Mouse (Mus musculus) lung, embryonic 15.5 days (tissue): ENCODE data around the gene Pheta2. TPM values are rescaled to one million over a fixed set of nuclear protein-coding genes. Genes with fewer than 3 reads are reported as not detected.

ENCODE experiments used
- ATAC-seq: fragments of 200-750 bp; cut with Nextera tagmentation; 2 replicates; pipeline ENCODE4 v1.8.0; 2017; ENCODE audit warnings: moderate number of reproducible peaks, borderline replicate concordance; ENCODE audit not compliant: low FRiP score, low TSS enrichment; ENCODE audit errors: extremely low read depth
- H3K27ac ChIP-seq: fragments of 300-500 bp; sonication (generic); 2 replicates; pipeline ENCODE4 v1.5.1; 2015; ENCODE audit warnings: moderate library complexity, mild to moderate bottlenecking, inconsistent platforms
- H3K27me3 ChIP-seq: fragments of 300-500 bp; sonication (generic); 2 replicates; pipeline ENCODE4 v1.6.1; 2015; ENCODE audit warnings: inconsistent platforms
- H3K36me3 ChIP-seq: fragments of 300-500 bp; sonication (generic); 2 replicates; pipeline ENCODE4 v1.6.1; 2015; ENCODE audit warnings: inconsistent platforms
- H3K4me1 ChIP-seq: fragments of 300-500 bp; sonication (generic); 2 replicates; pipeline ENCODE4 v1.6.1; 2015; ENCODE audit warnings: inconsistent platforms
- H3K4me2 ChIP-seq: fragments of 300-500 bp; sonication (generic); 2 replicates; pipeline ENCODE4 v1.6.1; 2015; ENCODE audit warnings: inconsistent platforms, mild to moderate bottlenecking, moderate library complexity
- H3K4me3 ChIP-seq: fragments of 300-500 bp; sonication (generic); 2 replicates; pipeline ENCODE4 v1.5.1; 2015; ENCODE audit warnings: mild to moderate bottlenecking, inconsistent platforms
- H3K9ac ChIP-seq: fragments of 300-500 bp; sonication (generic); 2 replicates; pipeline ENCODE4 v1.6.1; 2015; ENCODE audit warnings: inconsistent platforms
- H3K9me3 ChIP-seq: fragments of 300-500 bp; sonication (generic); 2 replicates; pipeline ENCODE4 v1.6.1; 2016; ENCODE audit warnings: inconsistent platforms
- WGBS: fragments of 180-500 bp; shearing (Covaris S2); methylation state at CpG from one replicate; pipeline ENCODE4 v1.1.7; 2015; 5-methylcytosine and 5-hydroxymethylcytosine counted together
- polyA plus RNA-seq: library from polyadenylated mRNA; unstranded; fragments of >200 nt; fragmentation: Nextera tagmentation; extraction: Ambion mirVana; gene quantifications from 2 replicates; pipeline ENCODE4 v1.2.1, GENCODE M21; 2015

The Pheta2 gene
- polyA plus RNA-seq, 1 experiment from 2014 or later = 15.4 TPM

DNA sequence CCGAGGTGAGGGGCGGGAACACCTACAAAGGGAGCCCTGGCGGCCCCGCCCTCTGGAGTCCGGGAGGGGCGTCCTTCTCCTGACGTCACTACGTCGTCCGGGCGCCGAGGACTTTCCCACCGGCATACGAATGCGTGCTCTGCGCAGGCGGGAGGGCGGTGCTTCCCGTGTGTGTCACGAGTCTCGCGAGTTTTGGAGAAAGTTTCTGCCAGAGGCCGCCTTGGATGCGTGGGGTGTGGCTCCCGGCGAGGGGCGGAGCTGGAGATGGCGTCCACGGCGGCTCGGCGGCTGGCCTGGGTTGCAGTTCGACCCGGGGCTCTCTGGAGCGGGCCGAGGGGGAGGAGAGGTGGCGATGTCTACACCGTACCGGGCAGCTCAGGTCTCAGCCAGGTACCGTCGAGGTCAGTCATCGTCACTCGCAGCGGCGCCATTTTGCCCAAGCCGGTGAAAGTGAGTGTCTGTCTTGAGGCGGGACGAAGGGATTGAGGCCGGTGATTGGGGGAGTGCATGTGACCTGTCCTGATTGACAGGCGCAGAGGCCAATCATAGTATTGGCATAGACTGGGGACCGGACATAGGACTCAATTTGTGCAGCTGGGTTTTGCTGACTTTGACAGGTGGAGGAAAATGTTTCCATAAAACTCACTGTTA lies 7.2 kb downstream of the Pheta2 start:
- Histone ChIP-seq H3K27me3 (no peaks in the 10 kb centered on the region), H3K4me1 (peaks cover 19% of the 10 kb centered on the region), H3K4me3 (peak overlapping the region; percentile 82), H3K9me3 (no peaks in the 10 kb centered on the region), H3K9ac (peak overlapping the region; percentile 77), H3K4me2 (peak overlapping the region; percentile 86), H3K36me3 (peaks cover 33% of the 10 kb centered on the region), H3K27ac (peak overlapping the region; percentile 88)
- WGBS = under 1% methylated on average over 51 of the region's 51 CpGs
- peak; percentile 97 for ATAC-seq

DNA sequence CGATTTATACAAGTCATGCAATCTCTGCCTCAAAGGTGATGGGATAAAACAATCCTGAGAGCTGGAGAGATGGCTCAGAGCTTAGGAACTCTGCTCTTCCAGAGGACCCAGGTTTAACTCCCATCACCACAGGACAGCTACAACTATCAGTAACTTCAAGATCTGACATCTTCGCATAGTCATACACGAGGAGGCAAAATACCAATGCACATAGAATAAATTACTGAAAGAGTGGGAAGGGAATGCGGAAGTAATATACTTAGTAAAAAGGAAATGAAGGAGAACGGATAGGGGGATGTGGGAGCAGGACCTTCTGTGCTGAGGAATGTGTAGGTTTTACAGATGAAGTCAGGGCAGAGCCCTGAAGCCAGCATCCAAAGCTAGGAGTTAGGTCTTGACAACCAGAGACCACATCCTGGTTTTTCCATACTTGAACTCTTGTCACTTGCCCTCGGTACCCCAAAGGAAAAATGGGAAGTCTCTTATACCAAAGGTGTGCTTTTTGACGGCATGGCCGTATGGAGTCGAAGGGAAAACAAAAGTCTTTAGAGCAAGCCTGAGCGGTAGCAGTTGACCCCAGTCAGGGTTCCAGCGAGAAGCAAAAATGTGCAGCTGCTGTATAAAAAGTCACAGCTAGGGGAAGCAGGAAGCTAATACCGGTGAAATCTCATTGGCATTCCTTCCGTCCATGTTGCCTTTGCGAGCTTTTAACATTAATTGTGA lies 8.0 kb downstream of the Pheta2 start:
- Histone ChIP-seq H3K9ac (peak overlapping the region; percentile 77), H3K9me3 (no peaks in the 10 kb centered on the region), H3K36me3 (peaks cover 33% of the 10 kb centered on the region), H3K27me3 (no peaks in the 10 kb centered on the region), H3K4me3 (peak overlapping the region; percentile 82), H3K4me2 (peak overlapping the region; percentile 86), H3K4me1 (peaks cover 15% of the 10 kb centered on the region), H3K27ac (peak overlapping the region; percentile 51)
- ATAC-seq = no peak
- 46% methylated on average over 14 of the region's 14 CpGs for WGBS

DNA sequence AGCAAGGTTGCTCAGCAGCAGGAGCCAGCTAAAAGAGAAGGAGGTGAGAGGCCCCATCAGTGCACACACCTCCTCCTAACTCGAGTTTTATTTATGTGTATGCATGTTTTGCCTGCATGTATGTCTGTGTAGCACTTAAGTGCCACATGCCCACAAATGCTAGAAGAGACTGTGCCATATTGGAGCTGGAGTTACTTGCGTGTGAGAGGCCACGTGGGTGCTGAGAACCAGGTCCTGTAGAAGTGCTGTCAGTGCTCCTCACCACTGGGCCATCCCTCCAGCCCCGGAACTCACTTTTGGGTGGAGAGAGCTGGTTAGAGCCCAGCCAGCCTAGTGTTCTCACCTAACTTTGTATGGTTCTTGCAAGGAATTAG lies 8.5 kb downstream of the Pheta2 start:
- H3K4me1 ChIP-seq = peaks cover 15% of the 10 kb centered on the region
- WGBS = 74% methylated on average over 4 of the region's 4 CpGs
- no peaks in the 10 kb centered on the region for H3K27me3 ChIP-seq
- H3K9ac ChIP-seq = peak overlapping the region; percentile 77
- no peak for ATAC-seq
- H3K36me3 ChIP-seq = peaks cover 33% of the 10 kb centered on the region
- H3K27ac ChIP-seq = no peak overlapping the region
- H3K4me2 ChIP-seq = peak overlapping the region; percentile 86
- H3K4me3 ChIP-seq = peak overlapping the region; percentile 82
- no peaks in the 10 kb centered on the region for H3K9me3 ChIP-seq

GRCm38 (mm10) chr15:82347852-82348251 lies 9.1 kb downstream of the Pheta2 start:
- peaks cover 33% of the 10 kb centered on the region for H3K36me3 ChIP-seq
- H3K9ac ChIP-seq = no peak overlapping the region
- H3K4me2 ChIP-seq = no peak overlapping the region
- peaks cover 17% of the 10 kb centered on the region for H3K4me1 ChIP-seq
- no peaks in the 10 kb centered on the region for H3K27me3 ChIP-seq
- H3K27ac ChIP-seq = no peak overlapping the region
- WGBS = 93% methylated on average over 12 of the region's 12 CpGs
- ATAC-seq = no peak
- no peak overlapping the region for H3K4me3 ChIP-seq
- no peaks in the 10 kb centered on the region for H3K9me3 ChIP-seq

DNA sequence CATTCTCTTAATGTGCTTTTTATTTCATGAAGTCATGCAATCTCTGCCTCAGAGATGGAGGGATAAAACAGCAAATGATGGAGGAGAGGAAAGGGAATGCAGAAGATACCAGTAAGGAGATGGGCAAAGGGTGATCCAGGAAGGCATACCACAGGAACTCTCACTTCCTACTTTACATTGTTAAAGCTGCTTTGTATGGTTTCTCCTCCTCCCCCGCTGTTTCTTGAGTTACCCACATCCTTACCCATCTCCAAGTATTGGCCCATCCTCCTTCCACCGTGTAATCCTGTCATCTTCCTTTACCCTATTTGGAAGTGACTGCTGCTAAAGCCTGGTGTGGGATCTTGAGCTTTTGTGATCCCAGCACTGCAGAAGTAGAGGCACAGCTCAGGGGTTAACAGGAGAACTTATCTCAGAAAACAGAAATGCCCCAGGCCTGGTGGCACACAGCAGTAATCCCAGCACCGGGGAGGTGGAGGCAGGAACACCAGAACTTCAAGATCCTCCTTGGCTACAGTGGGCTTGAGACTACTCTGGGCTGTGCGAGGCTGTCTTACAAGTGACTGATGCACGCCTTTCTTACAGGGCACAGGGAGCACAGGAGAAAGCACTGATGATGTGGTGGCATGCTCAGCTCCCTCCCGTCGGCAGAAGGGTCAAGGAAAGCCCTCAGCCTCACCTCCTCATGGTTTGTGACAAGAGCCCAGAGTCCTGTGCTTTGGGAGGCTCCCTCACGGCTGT lies 9.7 kb downstream of the Pheta2 start:
- no peaks in the 10 kb centered on the region for H3K9me3 ChIP-seq
- H3K4me3 ChIP-seq = no peak overlapping the region
- no peak for ATAC-seq
- no peak overlapping the region for H3K9ac ChIP-seq
- peaks cover 23% of the 10 kb centered on the region for H3K4me1 ChIP-seq
- no peak overlapping the region for H3K27ac ChIP-seq
- no peaks in the 10 kb centered on the region for H3K27me3 ChIP-seq
- no peak overlapping the region for H3K4me2 ChIP-seq
- 85% methylated on average over 8 of the region's 8 CpGs for WGBS
- H3K36me3 ChIP-seq = peaks cover 33% of the 10 kb centered on the region

GRCm38 (mm10) chr15:82348999-82349341 lies 10.2 kb downstream of the Pheta2 start:
- H3K9ac ChIP-seq = no peak overlapping the region
- peaks cover 33% of the 10 kb centered on the region for H3K36me3 ChIP-seq
- no peaks in the 10 kb centered on the region for H3K9me3 ChIP-seq
- H3K4me1 ChIP-seq = peaks cover 23% of the 10 kb centered on the region
- no peak overlapping the region for H3K4me2 ChIP-seq
- no peak overlapping the region for H3K27ac ChIP-seq
- H3K4me3 ChIP-seq = no peak overlapping the region
- ATAC-seq = no peak
- H3K27me3 ChIP-seq = no peaks in the 10 kb centered on the region
- 86% methylated on average over 2 of the region's 2 CpGs for WGBS

DNA sequence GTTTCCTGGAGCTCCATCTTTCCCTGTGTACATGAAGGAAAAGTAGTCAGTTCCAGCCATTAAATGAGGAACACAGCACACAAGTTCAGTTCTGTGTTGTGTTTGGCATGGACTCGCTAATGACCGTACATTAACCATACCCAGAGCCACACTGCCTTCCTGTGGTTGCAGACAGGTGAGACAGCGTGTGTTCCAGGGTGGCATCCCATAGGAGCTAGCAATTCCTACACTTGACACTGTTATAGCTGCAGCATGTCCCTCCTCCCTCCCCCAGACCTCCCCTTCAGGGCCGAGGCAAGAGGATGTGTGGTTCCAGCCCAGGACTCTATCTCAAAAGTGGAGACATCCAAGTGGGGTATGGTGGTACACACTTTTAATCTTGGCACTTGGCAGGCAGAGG lies 11.6 kb downstream of the Pheta2 start:
- Histone ChIP-seq H3K9ac (no peak overlapping the region), H3K27ac (no peak overlapping the region), H3K4me2 (no peak overlapping the region), H3K9me3 (no peaks in the 10 kb centered on the region), H3K27me3 (no peaks in the 10 kb centered on the region), H3K4me3 (no peak overlapping the region), H3K36me3 (peaks cover 33% of the 10 kb centered on the region), H3K4me1 (peaks cover 28% of the 10 kb centered on the region)
- ATAC-seq = no peak
- 85% methylated on average over 4 of the region's 4 CpGs for WGBS

DNA sequence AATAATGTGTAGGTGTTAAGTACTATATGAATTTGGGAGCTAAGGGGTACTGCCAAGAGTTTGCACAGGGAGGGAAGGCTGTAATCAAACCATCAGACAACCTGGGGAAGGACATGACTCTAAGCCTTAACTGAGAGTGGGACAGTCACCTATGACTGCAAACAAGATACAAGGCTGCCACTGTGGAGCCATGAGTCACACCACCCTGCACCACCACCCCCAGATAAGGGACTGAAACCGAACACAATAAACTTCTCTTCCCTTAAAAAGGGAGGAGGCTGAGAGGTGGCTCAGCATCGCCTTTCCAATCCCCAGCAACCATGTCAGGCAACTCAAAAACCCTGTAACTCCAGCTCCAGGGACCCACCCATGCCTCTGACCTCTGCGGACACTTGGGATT lies 12.7 kb downstream of the Pheta2 start:
- ATAC-seq = no peak
- Histone ChIP-seq H3K4me2 (no peak overlapping the region), H3K9me3 (no peaks in the 10 kb centered on the region), H3K4me3 (no peak overlapping the region), H3K27me3 (no peaks in the 10 kb centered on the region), H3K4me1 (peaks cover 28% of the 10 kb centered on the region), H3K27ac (no peak overlapping the region), H3K9ac (no peak overlapping the region), H3K36me3 (peaks cover 33% of the 10 kb centered on the region)
- WGBS = 83% methylated on average over 3 of the region's 3 CpGs

DNA sequence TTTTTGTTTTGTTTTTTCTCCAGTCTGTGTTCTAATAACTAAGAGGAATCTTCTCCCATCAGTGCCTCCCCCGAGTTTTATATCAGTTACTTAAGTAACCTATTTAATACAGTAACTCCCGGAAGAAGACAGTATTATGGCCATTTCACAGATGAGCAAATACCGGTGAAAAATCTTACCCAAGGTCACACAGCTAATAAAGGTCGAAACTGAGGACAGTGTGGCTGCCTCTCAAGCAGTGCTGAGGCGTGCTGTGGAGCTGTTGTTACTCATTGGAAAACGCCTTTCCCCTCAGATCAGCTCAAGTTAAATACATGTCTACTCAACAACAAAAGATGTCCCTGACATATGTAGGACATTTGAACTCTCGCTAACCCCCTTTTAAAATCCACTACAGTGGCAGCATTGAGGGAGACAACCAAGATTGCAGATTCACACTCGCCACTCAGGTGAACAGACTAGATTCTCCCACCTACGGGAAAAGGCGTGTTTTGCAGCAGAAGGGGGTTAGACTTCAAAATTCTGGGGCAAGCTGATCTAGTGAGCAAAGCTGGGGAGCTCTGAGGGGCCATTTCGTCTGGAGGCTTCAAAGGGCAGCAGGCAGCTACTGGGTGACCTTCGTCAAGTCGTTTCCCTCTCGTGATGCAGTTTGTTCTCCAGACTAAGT lies 14.5 kb downstream of the Pheta2 start:
- Histone ChIP-seq H3K9me3 (no peaks in the 10 kb centered on the region), H3K9ac (peak overlapping the region; percentile 87), H3K4me3 (peak overlapping the region; percentile 69), H3K4me1 (peaks cover 18% of the 10 kb centered on the region), H3K4me2 (peak overlapping the region; percentile 83), H3K36me3 (peaks cover 27% of the 10 kb centered on the region), H3K27me3 (no peaks in the 10 kb centered on the region), H3K27ac (0 out of 2 replicates have a peak overlapping the region, but pooled peaks have one; percentile 33)
- WGBS = 23% methylated on average over 14 of the region's 14 CpGs
- ATAC-seq = no peak

- no peaks in the 10 kb centered on the region for H3K9me3 ChIP-seq
- H3K9ac ChIP-seq = peak overlapping the region; percentile 87
- 0 out of 2 replicates have a peak, but pooled peaks have one; percentile 29 for ATAC-seq
- H3K4me1 ChIP-seq = peaks cover 21% of the 10 kb centered on the region
- H3K27ac ChIP-seq = peak overlapping the region; percentile 33; the same call in 1 of the 2 replicates
- peak overlapping the region; percentile 69 for H3K4me3 ChIP-seq
- H3K27me3 ChIP-seq = no peaks in the 10 kb centered on the region
- under 1% methylated on average over 23 of the region's 23 CpGs for WGBS
- peaks cover 22% of the 10 kb centered on the region for H3K36me3 ChIP-seq
- H3K4me2 ChIP-seq = peak overlapping the region; percentile 83
These were observed 15.0 kb downstream of the Pheta2 start for GRCm38 (mm10) chr15:82353745-82354113.

DNA sequence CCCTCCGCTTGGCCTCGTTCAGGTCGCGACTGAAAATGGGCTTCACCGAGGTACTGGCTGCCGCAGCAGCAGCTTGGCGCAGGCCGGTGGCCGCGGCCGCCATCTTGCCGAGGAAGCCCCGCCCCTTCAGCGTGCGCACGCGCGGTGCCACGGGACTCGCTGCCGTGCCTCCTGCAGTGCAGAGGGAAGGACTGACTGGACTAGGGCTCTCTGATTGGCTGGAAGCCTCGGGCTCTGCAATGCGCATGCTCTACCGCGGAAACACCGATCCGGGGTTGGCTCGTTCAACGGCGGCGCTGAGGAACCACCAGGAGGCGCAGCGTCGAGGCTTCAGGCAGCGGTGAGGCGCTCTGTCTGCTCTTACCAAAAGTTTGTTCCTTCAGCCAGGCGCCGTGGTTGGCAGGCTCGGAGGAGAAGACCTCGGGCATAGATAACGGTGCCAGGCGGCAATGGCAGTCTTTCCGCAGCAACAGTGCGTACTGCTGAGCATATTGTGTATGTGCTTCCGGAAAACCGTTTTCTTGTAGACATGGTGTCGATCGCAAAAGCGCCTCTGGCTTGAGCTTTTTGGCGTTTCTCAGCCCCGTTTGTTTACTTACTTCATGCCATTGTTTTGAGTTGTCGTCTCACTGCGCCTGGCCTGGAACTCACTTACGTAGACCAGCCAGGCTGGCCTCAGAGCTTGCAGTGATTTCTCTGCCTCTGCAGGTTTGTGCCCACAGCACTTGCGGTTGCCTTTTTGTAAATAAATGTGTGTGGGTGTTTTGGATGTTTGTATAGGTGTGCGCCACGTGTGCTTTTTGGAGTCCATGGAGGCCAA lies 15.6 kb downstream of the Pheta2 start, which contains the start of gene Ndufa6:
TSS of gene Ndufa6 (minus strand) at position 197 of the 820 bp plus-strand sequence.
- ATAC-seq = peak; percentile 99
- H3K4me2 ChIP-seq = peak within 1 kb of the TSS; percentile 83
- no peaks in the 10 kb centered on the region for H3K27me3 ChIP-seq
- H3K4me1 ChIP-seq = peaks cover 25% of the 10 kb centered on the region
- H3K4me3 ChIP-seq = peak within 1 kb of the TSS; percentile 69
- H3K9me3 ChIP-seq = no peaks in the 10 kb centered on the region
- H3K9ac ChIP-seq = peak within 1 kb of the TSS; percentile 87
- WGBS = 2% methylated on average over 57 of the region's 57 CpGs
- peak within 1 kb of the TSS; percentile 95 for H3K27ac ChIP-seq
- H3K36me3 ChIP-seq = peaks cover 16% of the 10 kb centered on the region
